Comparison of ENCODE assay signal across 17 mouse cellular contexts in genomic region chr1:52801651-52802050, GRCm38 (mm10). TPM values are rescaled to one million over a fixed set of nuclear protein-coding genes. Genes with fewer than 3 reads are reported as not detected.
DNase-seq lines count a peak whose midpoint lies in the region; ATAC-seq and TF ChIP-seq lines count a peak whose summit lies in the region.
"Had no signal": no experiment of that assay in that cellular context is flagged by ENCODE, and none has a peak within 500 bp of the region (broad histone marks: within the 10 kb centered on the region; RNA-seq: fewer than 3 reads in every experiment).

No protein-coding gene starts in this region.

- TF ChIP-seq POLR2A in bone marrow macrophage, adult 2 months (IDR thresholded peaks at IDR 0.05; ENCODE audit: borderline replicate concordance, low read depth, low read length): no peak

- H3K9me3 ChIP-seq in kidney, embryonic 16.5 days (ENCODE audit: low read length): no peaks in the 10 kb centered on the region
- H3K9me3 ChIP-seq: embryonic facial prominence, embryonic 12.5 days had no signal

- intact Hi-C loops in left cerebral cortex, postnatal 25 days (cut with DNase I): no loop called here

- no peak for DNase-seq in kidney, postnatal 25 days
- peak; percentile 62 for DNase-seq in 416B (ENCODE audit: low read depth)
- no peak for DNase-seq in cerebellum, adult 18-20 months
- no peak for DNase-seq in layer of hippocampus, postnatal 36 days
- no peak for DNase-seq in left cerebral cortex, postnatal 25 days (ENCODE audit: low spot score in 2 of 2)
- DNase-seq: cerebellum, adult 11 months; cerebellum, postnatal 36 days; gastrocnemius, postnatal 10 days; kidney, adult 11 months; midbrain, embryonic 14.5 days; right cerebral cortex, postnatal 4 days; thymus, postnatal 25 days had no signal

- H3K27me3 ChIP-seq in kidney, embryonic 16.5 days (ENCODE audit: insufficient read depth, low read length): no peaks in the 10 kb centered on the region
- H3K27me3 ChIP-seq: embryonic facial prominence, embryonic 12.5 days had no signal

- H3K4me1 ChIP-seq in kidney, embryonic 16.5 days (ENCODE audit: insufficient read depth, low read length): peaks cover 42% of the 10 kb centered on the region
- H3K4me1 ChIP-seq in bone marrow macrophage, adult 2 months (ENCODE audit: control insufficient read depth, insufficient read depth, low read length): peaks cover 33% of the 10 kb centered on the region
- H3K4me1 ChIP-seq: embryonic facial prominence, embryonic 12.5 days had no signal

- 0 out of 2 replicates have a peak overlapping the region, but pooled peaks have one; percentile 22 for H3K9ac ChIP-seq in kidney, embryonic 16.5 days (replicated peaks; ENCODE audit: low read length)
- H3K9ac ChIP-seq: embryonic facial prominence, embryonic 12.5 days; hindbrain, embryonic 14.5 days had no signal

- H3K4me2 ChIP-seq in kidney, embryonic 16.5 days (replicated peaks; ENCODE audit: low read depth, low read length): 0 out of 2 replicates have a peak overlapping the region, but pooled peaks have one; percentile 10
- H3K4me2 ChIP-seq: embryonic facial prominence, embryonic 12.5 days; hindbrain, embryonic 14.5 days had no signal

- no peak for ATAC-seq in kidney, embryonic 16.5 days (ENCODE audit: low FRiP score, low TSS enrichment)
- ATAC-seq in megakaryocyte progenitor cell, adult 5-6 weeks (replicated peaks; ENCODE audit: poor library complexity): peak; percentile 56

- H3K36me3 ChIP-seq in kidney, embryonic 16.5 days (ENCODE audit: insufficient read depth, low read length): no peaks in the 10 kb centered on the region
- H3K36me3 ChIP-seq: embryonic facial prominence, embryonic 12.5 days had no signal

- peak overlapping the region; percentile 87 for H3K27ac ChIP-seq in kidney, embryonic 16.5 days (ENCODE audit: low read length)
- peak overlapping the region; percentile 56 for H3K27ac ChIP-seq in bone marrow macrophage, adult 2 months (ENCODE audit: insufficient read depth, low read depth, low read length)
- H3K27ac ChIP-seq: embryonic facial prominence, embryonic 12.5 days; hindbrain, embryonic 14.5 days had no signal

- TF ChIP-seq CTCF in bone marrow macrophage, adult 2 months (IDR thresholded peaks at IDR 0.05; ENCODE audit: low read depth, low read length): no peak

- H3K4me3 ChIP-seq in kidney, embryonic 16.5 days (ENCODE audit: low read length): no peak overlapping the region
- no peak overlapping the region for H3K4me3 ChIP-seq in bone marrow macrophage, adult 2 months (ENCODE audit: insufficient read depth, low read length)
- H3K4me3 ChIP-seq: embryonic facial prominence, embryonic 12.5 days had no signal

- WGBS in kidney, embryonic 16.5 days: 66% methylated on average over 5 of the region's 5 CpGs

RNA-seq across cellular contexts. Expression of gene Inpp1, which starts 15.8 kb away (rescaled TPM):
- polyA plus RNA-seq in kidney, embryonic 16.5 days (2015; fragmentation: Nextera tagmentation; extraction: Ambion mirVana): 15.9 and 22.3 TPM in 2 replicates
- polyA plus RNA-seq in bone marrow macrophage, adult 2 months (2012; ENCODE audit: insufficient read depth, insufficient read length, missing spikeins): 11.6 and 12.0 TPM in 2 replicates
- 9.8 and 14.7 TPM in 2 replicates for total RNA-seq in megakaryocyte progenitor cell, adult 5-6 weeks (2015)
- 8.5 and 23.8 TPM in 2 replicates for total RNA-seq in megakaryocyte progenitor cell, adult 5-6 weeks (2017)
- total RNA-seq in layer of hippocampus, postnatal 36 days (2021): 10 to 100 TPM; 35.3 to 41.0 TPM
- 10 to 100 TPM; 39.2 to 41.7 TPM for total RNA-seq in left cerebral cortex, postnatal 25 days (2021)

RNA-seq across cellular contexts. Expression of gene Hibch, which starts 43.1 kb away (rescaled TPM):
- 24.4 and 27.5 TPM in 2 replicates for polyA plus RNA-seq in kidney, embryonic 16.5 days (2015; fragmentation: Nextera tagmentation; extraction: Ambion mirVana)
- 14.3 and 16.0 TPM in 2 replicates for polyA plus RNA-seq in bone marrow macrophage, adult 2 months (2012; ENCODE audit: insufficient read depth, insufficient read length, missing spikeins)
- total RNA-seq in megakaryocyte progenitor cell, adult 5-6 weeks (2015): 51.9 and 62.8 TPM in 2 replicates
- total RNA-seq in megakaryocyte progenitor cell, adult 5-6 weeks (2017): 98.5 and 170 TPM in 2 replicates
- 10 to 100 TPM; 16.2 to 19.9 TPM for total RNA-seq in layer of hippocampus, postnatal 36 days (2021)
- 10 to 100 TPM; 13.1 to 15.2 TPM for total RNA-seq in left cerebral cortex, postnatal 25 days (2021)
